Mouse (Mus musculus) embryonic facial prominence, embryonic 15.5 days (tissue): Measurements from ENCODE around the gene Cyp27b1. TPM values are rescaled to one million over a fixed set of nuclear protein-coding genes. Genes with fewer than 3 reads are reported as not detected.

Source experiments
- ATAC-seq: fragments of 200-750 bp; cut with Nextera tagmentation; 2 replicates; pipeline ENCODE4 v1.8.0; 2017; ENCODE audit warnings: low read depth, moderate TSS enrichment; ENCODE audit not compliant: insufficient number of reproducible peaks, low FRiP score, low TSS enrichment
- H3K27ac ChIP-seq: fragments of 300-500 bp; sonication (generic); replicated peaks from 2 replicates; pipeline ENCODE4 v1.5.1; 2015; ENCODE audit warnings: mild to moderate bottlenecking, inconsistent platforms
- H3K27me3 ChIP-seq: fragments of 300-500 bp; sonication (generic); 2 replicates; pipeline ENCODE4 v1.6.1; 2015; ENCODE audit warnings: inconsistent platforms
- H3K36me3 ChIP-seq: fragments of 300-500 bp; sonication (generic); 2 replicates; pipeline ENCODE4 v1.6.1; 2015; ENCODE audit warnings: mild to moderate bottlenecking, inconsistent platforms
- H3K4me1 ChIP-seq: fragments of 300-500 bp; sonication (generic); 2 replicates; pipeline ENCODE4 v1.6.1; 2015; ENCODE audit warnings: inconsistent platforms
- H3K4me2 ChIP-seq: fragments of 300-500 bp; sonication (generic); replicated peaks from 2 replicates; pipeline ENCODE4 v1.6.1; 2015; ENCODE audit warnings: mild to moderate bottlenecking, inconsistent platforms
- H3K4me3 ChIP-seq: fragments of 300-500 bp; sonication (generic); replicated peaks from 2 replicates; pipeline ENCODE4 v1.5.1; 2015; ENCODE audit warnings: mild to moderate bottlenecking, inconsistent platforms
- H3K9ac ChIP-seq: fragments of 300-500 bp; sonication (generic); 2 replicates; pipeline ENCODE4 v1.6.1; 2015; ENCODE audit warnings: inconsistent platforms
- H3K9me3 ChIP-seq: fragments of 300-500 bp; sonication (generic); replicated peaks from 2 replicates; pipeline ENCODE4 v1.6.1; 2016; ENCODE audit warnings: inconsistent platforms
- WGBS: fragments of 180-500 bp; shearing (Covaris S2); methylation state at CpG from one replicate; pipeline ENCODE4 v1.1.7; 2015; 5-methylcytosine and 5-hydroxymethylcytosine counted together
- microRNA counts: library from miRNA; unstranded; fragments of <30 nt; microRNA quantifications from one replicate; lab custom pipeline; 2016
- microRNA-seq: library from miRNA; unstranded; fragments of <30 nt; microRNA quantifications from one replicate; pipeline ENCODE4, GENCODE M21; 2016; ENCODE audit warnings: borderline number of aligned reads
- polyA plus RNA-seq: library from polyadenylated mRNA; unstranded; fragments of >200 nt; fragmentation: Nextera tagmentation; extraction: Ambion mirVana; gene quantifications from 2 replicates; pipeline ENCODE4 v1.2.1, GENCODE M21; 2015

Gene Cyp27b1
- polyA plus RNA-seq, 1 experiment from 2014 or later = 0.13 TPM

GRCm38 (mm10) chr10:127098514-127098913, 50.5 kb downstream of the Cyp27b1 start:
- WGBS = 79% methylated on average over 20 of the region's 20 CpGs
- Histone ChIP-seq H3K27me3 (no peaks in the 10 kb centered on the region), H3K4me1 (peaks cover 9% of the 10 kb centered on the region; the same call in 1 of the 2 replicates), H3K36me3 (peaks cover 49% of the 10 kb centered on the region), H3K27ac (no peak overlapping the region), H3K9ac (no peak overlapping the region), H3K9me3 (no peaks in the 10 kb centered on the region), H3K4me3 (no peak overlapping the region), H3K4me2 (no peak overlapping the region)
- no peak for ATAC-seq

GRCm38 (mm10) chr10:127099191-127099590, 51.1 kb downstream of the Cyp27b1 start:
- no peak for ATAC-seq
- Histone ChIP-seq H3K9ac (no peak overlapping the region), H3K4me2 (no peak overlapping the region), H3K9me3 (no peaks in the 10 kb centered on the region), H3K4me1 (peaks cover 6% of the 10 kb centered on the region; the same call in 1 of the 2 replicates), H3K4me3 (no peak overlapping the region), H3K27me3 (no peaks in the 10 kb centered on the region), H3K27ac (no peak overlapping the region), H3K36me3 (peaks cover 49% of the 10 kb centered on the region)
- WGBS = 88% methylated on average over 10 of the region's 10 CpGs

GRCm38 (mm10) chr10:127099868-127100267, 51.8 kb downstream of the Cyp27b1 start:
- Histone ChIP-seq H3K4me1 (peaks cover under 1% of the 10 kb centered on the region; the same call in 1 of the 2 replicates), H3K9ac (no peak overlapping the region), H3K4me3 (no peak overlapping the region), H3K27me3 (no peaks in the 10 kb centered on the region), H3K9me3 (no peaks in the 10 kb centered on the region), H3K27ac (no peak overlapping the region), H3K4me2 (no peak overlapping the region), H3K36me3 (peaks cover 49% of the 10 kb centered on the region)
- 92% methylated on average over 15 of the region's 15 CpGs for WGBS
- ATAC-seq = no peak

- no peak overlapping the region for H3K4me2 ChIP-seq
- no peak overlapping the region for H3K4me3 ChIP-seq
- peaks cover 50% of the 10 kb centered on the region for H3K36me3 ChIP-seq
- H3K9me3 ChIP-seq = no peaks in the 10 kb centered on the region
- H3K4me1 ChIP-seq = no peaks in the 10 kb centered on the region
- no peak overlapping the region for H3K9ac ChIP-seq
- no peak overlapping the region for H3K27ac ChIP-seq
- WGBS = 84% methylated on average over 8 of the region's 8 CpGs
- ATAC-seq = no peak
- no peaks in the 10 kb centered on the region for H3K27me3 ChIP-seq
Observed at GRCm38 (mm10) chr10:127100414-127100813, 52.4 kb downstream of the Cyp27b1 start.

GRCm38 (mm10) chr10:127101151-127101550, 53.1 kb downstream of the Cyp27b1 start:
- peaks cover 46% of the 10 kb centered on the region for H3K36me3 ChIP-seq

More at GRCm38 (mm10) chr10:127101151-127101550, 53.1 kb downstream of the Cyp27b1 start:
- Histone ChIP-seq H3K4me1 (no peaks in the 10 kb centered on the region), H3K4me2 (no peak overlapping the region), H3K9me3 (no peaks in the 10 kb centered on the region), H3K27ac (no peak overlapping the region), H3K9ac (no peak overlapping the region), H3K4me3 (no peak overlapping the region), H3K27me3 (no peaks in the 10 kb centered on the region)
- WGBS = 82% methylated on average over 6 of the region's 6 CpGs
- no peak for ATAC-seq

MicroRNA genes within 50 kb of the gene (microRNA counts, 519-probe panel; counts per million panel counts)
- microRNA mmu-miR-546 (lab: Ali Mortazavi, UCI) = not detected

Small RNAs within 50 kb of the gene (microRNA-seq; reads per million reads assigned to microRNA genes)
- not detected for gene Mir546

Other genes with a start within 250 kb of the Cyp27b1 start
- 16.0 and 16.5 TPM in 2 replicates for gene Atp23, start 146.9 kb upstream of the Cyp27b1 start, polyA plus RNA-seq
- gene Ctdsp2, start 69.5 kb upstream of the Cyp27b1 start, polyA plus RNA-seq = 92.5 and 93.9 TPM in 2 replicates
- 1.6 and 1.8 TPM in 2 replicates for gene Avil, start 47.5 kb upstream of the Cyp27b1 start, polyA plus RNA-seq
- gene Tsfm, start 17.4 kb upstream of the Cyp27b1 start, polyA plus RNA-seq = 68.8 and 75.4 TPM in 2 replicates
- 55.2 and 61.7 TPM in 2 replicates for gene Mettl1, start 6.8 kb upstream of the Cyp27b1 start, polyA plus RNA-seq
- 1.3 TPM in 2 replicates for gene Eef1akmt3, start 6.7 kb upstream of the Cyp27b1 start, polyA plus RNA-seq
- 1.8 and 2.4 TPM in 2 replicates for gene March9, start 11.9 kb downstream of the Cyp27b1 start, polyA plus RNA-seq
- 1,372 and 1,398 TPM in 2 replicates for gene Cdk4, start 15.3 kb downstream of the Cyp27b1 start, polyA plus RNA-seq
- gene Tspan31, start 22.0 kb downstream of the Cyp27b1 start, polyA plus RNA-seq = 175 and 177 TPM in 2 replicates
- gene Agap2, start 27.0 kb downstream of the Cyp27b1 start, polyA plus RNA-seq = 0.45 and 0.49 TPM in 2 replicates
- 101 TPM in 2 replicates for gene Os9, start 72.9 kb downstream of the Cyp27b1 start, polyA plus RNA-seq
- 11.0 and 12.7 TPM in 2 replicates for gene B4galnt1, start 117.0 kb downstream of the Cyp27b1 start, polyA plus RNA-seq
- gene Slc26a10, start 132.4 kb downstream of the Cyp27b1 start, polyA plus RNA-seq = 1.6 and 1.9 TPM in 2 replicates
- gene Arhgef25, start 141.8 kb downstream of the Cyp27b1 start, polyA plus RNA-seq = 116 TPM in 2 replicates
- 152 and 179 TPM in 2 replicates for gene Dtx3, start 147.5 kb downstream of the Cyp27b1 start, polyA plus RNA-seq
- 31.0 and 31.3 TPM in 2 replicates for gene Pip4k2c, start 163.3 kb downstream of the Cyp27b1 start, polyA plus RNA-seq
- gene Kif5a, start 215.1 kb downstream of the Cyp27b1 start, polyA plus RNA-seq = 6.9 and 7.6 TPM in 2 replicates
- gene Dctn2, start 218.1 kb downstream of the Cyp27b1 start, polyA plus RNA-seq = 206 and 212 TPM in 2 replicates
- gene Mbd6, start 240.8 kb downstream of the Cyp27b1 start, polyA plus RNA-seq = 19.6 and 20.8 TPM in 2 replicates